18 mouse cellular contexts compared by ENCODE assay signal in the genomic region with DNA sequence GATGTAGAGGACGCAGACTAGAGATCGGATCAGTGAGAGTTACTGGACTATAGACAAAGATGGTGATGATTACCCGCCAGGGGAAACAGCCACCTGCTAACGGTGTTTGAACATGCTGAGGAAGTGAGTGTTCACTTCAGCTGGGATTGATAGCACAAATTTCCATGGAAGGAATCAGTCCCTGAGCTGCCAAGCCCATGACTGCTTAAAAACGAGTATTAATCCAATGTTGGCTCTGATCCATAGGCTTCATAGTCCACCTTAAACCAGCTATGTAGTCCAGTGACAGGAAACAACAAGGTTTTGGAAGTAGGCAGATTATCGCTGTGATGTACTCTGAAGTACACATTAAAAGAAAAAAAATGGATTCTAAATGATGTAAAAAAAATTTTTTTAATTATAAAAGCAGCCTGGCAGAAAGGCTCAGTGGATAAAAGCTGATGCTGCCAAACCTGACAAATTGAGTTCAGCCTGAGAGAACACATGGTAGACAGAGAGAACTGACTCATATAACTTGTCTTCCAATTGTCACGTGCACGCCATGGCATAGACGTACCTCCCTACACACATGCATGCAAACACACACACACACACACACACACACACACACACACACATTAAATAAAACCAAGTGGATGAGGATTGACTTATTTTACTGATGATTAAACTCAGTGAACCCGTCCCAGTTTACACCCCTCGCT. TPM values are rescaled to one million over a fixed set of nuclear protein-coding genes. Genes with fewer than 3 reads are reported as not detected.
A peak's percentile ranks its signal among the peaks of the same experiment; 100 is the strongest.
DNase-seq lines count a peak whose midpoint lies in the region; ATAC-seq and TF ChIP-seq lines count a peak whose summit lies in the region.
"Had no signal": no experiment of that assay in that cellular context is flagged by ENCODE, and none has a peak within 500 bp of the region (broad histone marks: within the 10 kb centered on the region; RNA-seq: fewer than 3 reads in every experiment).

No protein-coding gene starts in this region.

- no peak overlapping the region for H3K9ac ChIP-seq in embryonic facial prominence, embryonic 14.5 days (ENCODE audit: low read depth, low read length)
- no peak overlapping the region for H3K9ac ChIP-seq in forebrain, embryonic 15.5 days (replicated peaks)
- H3K9ac ChIP-seq in hindbrain, postnatal 0 days (replicated peaks; ENCODE audit: low read length), result no peak overlapping the region
- H3K9ac ChIP-seq: liver, embryonic 12.5 days had no signal

- 77% methylated on average over 11 of the region's 11 CpGs for WGBS in embryonic facial prominence, embryonic 14.5 days
- WGBS in embryonic facial prominence, embryonic 10.5 days, result 89% methylated on average over 11 of the region's 11 CpGs
- 62% methylated on average over 11 of the region's 11 CpGs for WGBS in forebrain, embryonic 15.5 days
- 49% methylated on average over 11 of the region's 11 CpGs for WGBS in hindbrain, postnatal 0 days

- H3K9me3 ChIP-seq in embryonic facial prominence, embryonic 14.5 days (ENCODE audit: control insufficient read depth, low read length), result no peaks in the 10 kb centered on the region
- H3K9me3 ChIP-seq in embryonic facial prominence, embryonic 10.5 days, result no peaks in the 10 kb centered on the region
- H3K9me3 ChIP-seq in forebrain, embryonic 15.5 days, result no peaks in the 10 kb centered on the region
- H3K9me3 ChIP-seq in hindbrain, postnatal 0 days (ENCODE audit: low read length), result no peaks in the 10 kb centered on the region
- H3K9me3 ChIP-seq: liver, embryonic 12.5 days had no signal

- DNase-seq in embryonic facial prominence, embryonic 14.5 days (ENCODE audit: low spot score), result peak; percentile 22
- DNase-seq in embryonic facial prominence, embryonic 10.5 days (ENCODE audit: low spot score), result no peak
- DNase-seq in layer of hippocampus, adult 2 months (ENCODE audit: low spot score in 2 of 2), result peak in 1 of 2 experiments; percentile 48
- DNase-seq in layer of hippocampus, postnatal 25 days (ENCODE audit: extremely low spot score in 1 of 2, low spot score in 1 of 2), result no peak
- peak; percentile 37 for DNase-seq in hindbrain, postnatal 0 days (ENCODE audit: low spot score)
- no peak for DNase-seq in retina, embryonic 14.5 days (ENCODE audit: low spot score)
- no peak for DNase-seq in gastrocnemius, adult 18-20 months (ENCODE audit: low spot score)
- DNase-seq: cerebellum, adult 11-12 months; gastrocnemius, adult 2 months; right cerebral cortex, adult 18-20 months had no signal

- no peaks in the 10 kb centered on the region for H3K36me3 ChIP-seq in embryonic facial prominence, embryonic 14.5 days (ENCODE audit: control insufficient read depth, insufficient read depth, low read length)
- no peaks in the 10 kb centered on the region for H3K36me3 ChIP-seq in embryonic facial prominence, embryonic 10.5 days (replicated peaks)
- H3K36me3 ChIP-seq in forebrain, embryonic 15.5 days, result no peaks in the 10 kb centered on the region
- no peaks in the 10 kb centered on the region for H3K36me3 ChIP-seq in hindbrain, postnatal 0 days (ENCODE audit: insufficient read depth, low read length)
- H3K36me3 ChIP-seq: liver, embryonic 12.5 days had no signal

- H3K27me3 ChIP-seq in embryonic facial prominence, embryonic 14.5 days (replicated peaks; ENCODE audit: control insufficient read depth, insufficient read depth, low read length), result no peaks in the 10 kb centered on the region
- no peaks in the 10 kb centered on the region for H3K27me3 ChIP-seq in embryonic facial prominence, embryonic 10.5 days (replicated peaks; ENCODE audit: low read depth, poor library complexity, severe bottlenecking)
- no peaks in the 10 kb centered on the region for H3K27me3 ChIP-seq in forebrain, embryonic 15.5 days
- no peaks in the 10 kb centered on the region for H3K27me3 ChIP-seq in hindbrain, postnatal 0 days (ENCODE audit: insufficient read depth, low read length)
- H3K27me3 ChIP-seq: liver, embryonic 12.5 days; Patski had no signal

- no peak overlapping the region for H3K4me3 ChIP-seq in embryonic facial prominence, embryonic 14.5 days (ENCODE audit: low read depth, low read length)
- no peak overlapping the region for H3K4me3 ChIP-seq in embryonic facial prominence, embryonic 10.5 days
- no peak overlapping the region for H3K4me3 ChIP-seq in layer of hippocampus, adult 2 months
- H3K4me3 ChIP-seq in forebrain, embryonic 15.5 days, result no peak overlapping the region
- H3K4me3 ChIP-seq in hindbrain, postnatal 0 days (ENCODE audit: low read length), result no peak overlapping the region
- H3K4me3 ChIP-seq: gastrocnemius, adult 2 months; liver, embryonic 12.5 days had no signal

- H3K4me1 ChIP-seq in embryonic facial prominence, embryonic 14.5 days (ENCODE audit: control insufficient read depth, insufficient read depth, low read length), result no peaks in the 10 kb centered on the region
- H3K4me1 ChIP-seq in embryonic facial prominence, embryonic 10.5 days, result peaks cover 5% of the 10 kb centered on the region; the same call in 1 of the 2 replicates
- H3K4me1 ChIP-seq in forebrain, embryonic 15.5 days, result peaks cover 37% of the 10 kb centered on the region
- H3K4me1 ChIP-seq in hindbrain, postnatal 0 days (ENCODE audit: insufficient read depth, low read length), result peaks cover 15% of the 10 kb centered on the region; the same call in 1 of the 2 replicates
- H3K4me1 ChIP-seq: liver, embryonic 12.5 days had no signal

- no peak overlapping the region for H3K27ac ChIP-seq in embryonic facial prominence, embryonic 14.5 days (replicated peaks; ENCODE audit: low read depth, low read length)
- H3K27ac ChIP-seq in embryonic facial prominence, embryonic 10.5 days (replicated peaks), result no peak overlapping the region
- peak overlapping the region; percentile 86 for H3K27ac ChIP-seq in layer of hippocampus, adult 2 months
- H3K27ac ChIP-seq in forebrain, embryonic 15.5 days (replicated peaks), result peak overlapping the region; percentile 24; the same call in 1 of the 2 replicates
- peak overlapping the region; percentile 75 for H3K27ac ChIP-seq in hindbrain, postnatal 0 days
- H3K27ac ChIP-seq: gastrocnemius, adult 2 months; liver, embryonic 12.5 days had no signal

- no peak overlapping the region for H3K4me2 ChIP-seq in embryonic facial prominence, embryonic 14.5 days (ENCODE audit: low read depth, low read length)
- no peak overlapping the region for H3K4me2 ChIP-seq in forebrain, embryonic 15.5 days (replicated peaks)
- H3K4me2 ChIP-seq in hindbrain, postnatal 0 days (ENCODE audit: low read depth, low read length), result no peak overlapping the region
- H3K4me2 ChIP-seq: liver, embryonic 12.5 days had no signal

- ATAC-seq in embryonic facial prominence, embryonic 14.5 days (ENCODE audit: low read depth), result no peak
- peak; percentile 60; the same call in 1 of the 2 replicates for ATAC-seq in forebrain, embryonic 15.5 days (replicated peaks)
- ATAC-seq in hindbrain, postnatal 0 days, result no peak
- ATAC-seq: intestine, postnatal 0 days; liver, embryonic 12.5 days; Patski had no signal

- no peak for TF ChIP-seq CTCF in layer of hippocampus, adult 2 months (conservative IDR thresholded peaks at IDR 0.05)
- no peak for TF ChIP-seq CTCF in hindbrain, postnatal 0 days (IDR thresholded peaks at IDR 0.05; ENCODE audit: low read depth)

RNA-seq across cellular contexts. Expression of gene Phyhipl, which starts 14.7 kb away (rescaled TPM):
- 5.8 and 6.2 TPM in 2 replicates for polyA plus RNA-seq in embryonic facial prominence, embryonic 14.5 days (2014; fragmentation: Nextera tagmentation; extraction: Ambion mirVana)
- polyA plus RNA-seq in embryonic facial prominence, embryonic 10.5 days (2016; fragmentation: Nextera tagmentation; extraction: Ambion mirVana), result 9.2 and 18.5 TPM in 2 replicates
- total RNA-seq in layer of hippocampus, adult 2 months (2021), result 100 to 1,000 TPM; 185 to 189 TPM
- 100 to 1,000 TPM; 209 to 212 TPM for total RNA-seq in layer of hippocampus, postnatal 25 days (2021)
- polyA plus RNA-seq in forebrain, embryonic 15.5 days (2015; fragmentation: Nextera tagmentation; extraction: Ambion mirVana), result 114 and 132 TPM in 2 replicates
- 38.3 and 55.5 TPM in 2 replicates for total RNA-seq in hindbrain, postnatal 0 days (2014; rRNA removed)
- 281 and 287 TPM in 2 replicates for polyA plus RNA-seq in hindbrain, postnatal 0 days (2015; fragmentation: Nextera tagmentation; extraction: Ambion mirVana)
- not detected for total RNA-seq in gastrocnemius, adult 18-20 months (2021)
- total RNA-seq: gastrocnemius, adult 2 months; heart, adult 8-10 months; heart, postnatal 25 days; megakaryocyte-erythroid progenitor cell, adult 5-6 weeks had no signal
- polyA plus RNA-seq: spleen, adult 2 months had no signal

Comparison
In these comparisons a context has a peak if more than half of its experiments do, and no peak if none do; other contexts are left out.
1. DNase-seq: peak in embryonic facial prominence, embryonic 14.5 days (single experiment) and hindbrain, postnatal 0 days (single experiment); none in embryonic facial prominence, embryonic 10.5 days (single experiment), layer of hippocampus, postnatal 25 days (0 of 2), retina, embryonic 14.5 days (single experiment) and gastrocnemius, adult 18-20 months (single experiment).
2. H3K27ac ChIP-seq: peak in layer of hippocampus, adult 2 months (single experiment), forebrain, embryonic 15.5 days (single experiment) and hindbrain, postnatal 0 days (single experiment); none in embryonic facial prominence, embryonic 14.5 days (single experiment) and embryonic facial prominence, embryonic 10.5 days (single experiment).
3. RNA of gene Phyhipl, which starts 14.7 kb away (total RNA-seq): 209 to 212 TPM in layer of hippocampus, postnatal 25 days, 185 to 189 TPM in layer of hippocampus, adult 2 months and 38.3 to 55.5 TPM in hindbrain, postnatal 0 days; not detected in gastrocnemius, adult 18-20 months; every median in the first group is over 10 times any median in the second.